Mouse (Mus musculus): Measurements from ENCODE around the gene Brip1. TPM values are rescaled to one million over a fixed set of nuclear protein-coding genes. Genes with fewer than 3 reads are reported as not detected.

Gene Brip1
- polyA plus RNA-seq, 1 experiment from 2014 or later = 1.5 TPM

DNA sequence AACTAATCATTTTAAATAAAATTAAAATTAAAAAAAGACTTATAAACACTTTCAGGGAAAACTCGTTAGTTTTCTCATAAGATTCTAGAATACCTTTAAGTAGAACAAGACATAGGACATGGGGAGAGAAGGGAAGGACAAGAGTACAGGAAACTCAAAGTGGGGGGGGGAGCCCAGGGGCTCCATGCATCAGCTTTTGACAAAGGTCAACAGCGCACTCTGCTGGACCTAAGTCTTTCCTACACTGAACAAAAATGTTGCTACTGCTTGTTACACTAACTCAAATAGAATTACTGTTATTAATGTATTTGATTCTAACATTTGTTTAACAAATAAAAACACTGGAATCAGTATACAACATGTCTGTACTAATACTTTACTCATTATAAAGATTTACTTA, 26.8 kb downstream of the Brip1 start:
- Histone ChIP-seq H3K27ac (no peak overlapping the region), H3K79me2 (ENCODE audit: inconsistent target) (no peaks in the 10 kb centered on the region), H3K4me3 (ENCODE audit: inconsistent target) (no peak overlapping the region), H3K36me3 (ENCODE audit: inconsistent target) (no peaks in the 10 kb centered on the region)
- WGBS (ENCODE audit: missing documents) = 90% methylated on average over 2 of the region's 2 CpGs

DNA sequence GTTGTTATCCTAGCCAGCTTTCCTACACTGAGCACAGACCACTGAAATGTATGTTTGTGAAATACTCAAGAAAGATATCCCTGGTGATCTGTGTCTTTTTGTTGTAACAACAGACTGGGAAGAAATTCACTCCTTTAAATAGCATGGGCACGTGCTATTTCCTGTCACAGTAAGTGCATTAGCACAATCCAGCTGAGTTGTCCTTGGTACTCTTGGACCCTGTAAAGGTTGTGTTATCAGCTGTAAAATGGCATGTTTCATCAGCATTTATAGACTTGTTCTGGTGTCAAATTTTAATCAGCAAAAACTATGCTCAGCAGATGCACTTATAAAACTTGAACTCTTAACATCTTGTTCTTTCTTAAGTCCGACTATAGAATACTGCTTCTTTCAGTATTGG, 30.2 kb downstream of the Brip1 start:
- WGBS (ENCODE audit: missing documents) = 81% methylated on average over 2 of the region's 2 CpGs
- Histone ChIP-seq H3K27ac (no peak overlapping the region), H3K4me3 (ENCODE audit: inconsistent target) (no peak overlapping the region), H3K36me3 (ENCODE audit: inconsistent target) (no peaks in the 10 kb centered on the region), H3K79me2 (ENCODE audit: inconsistent target) (no peaks in the 10 kb centered on the region)

DNA sequence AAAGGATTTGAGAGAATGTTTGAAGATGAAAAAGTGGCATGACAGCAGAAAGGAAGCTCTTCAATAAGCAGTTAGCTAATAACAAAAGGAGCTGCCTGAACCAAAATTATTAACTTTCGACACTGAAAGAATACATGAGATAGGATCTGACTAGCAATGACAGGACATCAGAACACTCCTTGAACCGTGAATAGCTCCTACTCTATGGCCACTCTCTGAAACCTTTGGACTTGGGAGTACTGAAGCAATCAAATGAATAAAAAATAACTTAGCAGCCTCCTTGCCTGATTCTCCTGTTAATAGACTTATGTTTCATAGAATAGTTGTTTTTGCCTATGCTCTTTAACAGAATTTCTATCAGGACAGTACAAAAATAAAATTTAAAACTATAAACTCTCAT, 40.7 kb downstream of the Brip1 start:
- no peak overlapping the region for H3K27ac ChIP-seq
- no peaks in the 10 kb centered on the region for H3K79me2 ChIP-seq (ENCODE audit: inconsistent target)
- H3K4me3 ChIP-seq (ENCODE audit: inconsistent target) = no peak overlapping the region
- H3K36me3 ChIP-seq (ENCODE audit: inconsistent target) = no peaks in the 10 kb centered on the region
- 97% methylated on average over 2 of the region's 2 CpGs for WGBS (ENCODE audit: missing documents)

DNA sequence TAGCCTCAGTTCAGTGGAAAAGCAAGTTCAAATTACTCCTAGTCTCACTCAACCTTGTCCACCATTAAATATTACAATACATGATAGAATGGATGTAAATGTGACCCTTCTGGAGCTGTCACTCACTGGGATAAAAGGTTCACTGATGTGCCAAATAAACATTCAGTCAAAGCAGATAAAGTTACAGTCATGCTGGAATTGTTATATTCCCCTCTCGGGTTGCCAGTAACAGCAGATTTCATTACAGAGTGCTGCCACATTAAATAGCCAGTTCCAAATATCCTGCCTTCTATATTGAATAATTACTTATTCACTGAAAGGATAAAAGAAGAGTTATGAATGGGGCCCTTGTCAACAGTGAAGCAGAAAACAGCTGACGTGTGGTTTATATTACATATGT, 42.0 kb downstream of the Brip1 start:
- Histone ChIP-seq H3K79me2 (ENCODE audit: inconsistent target) (no peaks in the 10 kb centered on the region), H3K4me3 (ENCODE audit: inconsistent target) (no peak overlapping the region), H3K27ac (no peak overlapping the region), H3K36me3 (ENCODE audit: inconsistent target) (no peaks in the 10 kb centered on the region)
- WGBS (ENCODE audit: missing documents) = 68% methylated on average over 2 of the region's 2 CpGs

DNA sequence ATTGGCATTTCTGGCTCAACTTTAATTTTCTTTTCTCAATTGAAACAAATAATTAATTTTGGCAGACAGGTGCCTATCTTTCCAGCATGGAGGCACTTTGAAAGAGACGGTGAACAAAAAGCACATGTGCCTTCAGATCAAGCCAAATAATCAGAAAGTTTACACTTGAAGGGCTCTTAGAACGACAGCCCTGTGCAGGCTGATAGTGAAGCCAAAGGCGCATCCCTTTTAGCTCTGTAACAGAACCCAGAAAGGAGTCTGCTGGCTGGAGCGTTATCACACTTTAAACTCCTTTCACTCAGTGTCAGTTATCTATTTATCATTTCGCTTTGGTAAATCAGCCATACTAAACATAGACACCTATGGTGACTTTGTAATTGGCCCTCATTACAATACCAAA, 45.4 kb downstream of the Brip1 start:
- no peak overlapping the region for H3K27ac ChIP-seq
- no peak overlapping the region for H3K4me3 ChIP-seq (ENCODE audit: inconsistent target)
- H3K79me2 ChIP-seq (ENCODE audit: inconsistent target) = no peaks in the 10 kb centered on the region
- WGBS (ENCODE audit: missing documents) = 98% methylated on average over 5 of the region's 5 CpGs
- H3K36me3 ChIP-seq (ENCODE audit: inconsistent target) = no peaks in the 10 kb centered on the region

DNA sequence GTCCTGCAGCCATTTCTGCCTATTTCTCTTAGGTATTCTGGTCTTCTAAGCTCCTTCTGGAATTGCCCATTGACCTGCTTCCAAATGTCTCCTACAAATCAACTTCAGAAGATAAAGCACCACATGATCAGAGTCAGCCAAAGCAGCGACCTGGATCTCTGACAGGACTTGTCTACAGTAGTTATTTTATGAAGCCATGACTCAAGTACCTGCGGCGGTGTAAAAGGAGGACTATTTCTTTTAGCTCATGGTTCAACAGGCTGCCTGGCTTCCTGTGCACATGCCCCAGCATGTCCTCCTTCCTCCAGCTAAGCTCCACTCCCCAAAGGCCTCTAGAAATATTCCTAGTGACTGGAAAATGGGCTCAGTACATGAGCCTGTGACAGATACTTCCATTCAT, 69.7 kb downstream of the Brip1 start:
- no peaks in the 10 kb centered on the region for H3K79me2 ChIP-seq (ENCODE audit: inconsistent target)
- H3K36me3 ChIP-seq (ENCODE audit: inconsistent target) = no peaks in the 10 kb centered on the region
- H3K27ac ChIP-seq = no peak overlapping the region
- WGBS (ENCODE audit: missing documents) = 97% methylated on average over 3 of the region's 3 CpGs
- H3K4me3 ChIP-seq (ENCODE audit: inconsistent target) = no peak overlapping the region

DNA sequence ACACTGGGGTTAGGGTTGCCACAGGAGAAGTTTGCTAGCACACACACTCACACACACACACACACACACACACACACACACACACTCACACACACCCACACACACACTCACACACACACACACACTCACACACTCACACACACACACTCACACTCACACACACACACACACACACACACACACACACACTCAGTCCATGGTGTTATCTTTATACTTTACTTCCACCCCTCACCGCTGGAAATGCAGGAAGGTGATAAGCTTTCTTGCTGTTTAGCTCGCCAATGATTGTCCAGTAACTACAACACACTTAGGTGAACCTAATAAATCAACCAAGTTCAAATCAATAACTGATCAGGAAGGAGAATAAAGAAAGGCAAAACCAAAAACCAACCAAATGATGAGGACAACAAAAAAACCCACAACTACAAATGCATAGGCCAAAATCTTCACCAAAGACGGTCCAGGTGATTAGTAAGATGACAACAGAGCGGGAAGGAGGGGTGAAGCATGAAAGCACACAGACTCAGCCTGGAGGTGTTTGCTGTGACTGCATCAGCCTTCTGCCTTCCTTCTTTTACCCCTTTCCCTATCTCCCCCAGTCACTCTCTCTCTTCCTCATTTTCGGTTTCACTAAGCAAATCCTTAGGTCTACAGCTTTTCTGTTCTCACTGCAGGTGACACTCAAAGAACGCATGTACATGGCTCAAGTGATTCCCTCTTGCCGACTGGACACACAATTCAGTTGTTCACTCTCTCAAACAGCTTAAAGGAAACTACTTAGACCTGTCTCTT, 83.7 kb downstream of the Brip1 start:
- Histone ChIP-seq H3K4me3 (ENCODE audit: inconsistent target) (no peak overlapping the region), H3K36me3 (ENCODE audit: inconsistent target) (no peaks in the 10 kb centered on the region), H3K79me2 (ENCODE audit: inconsistent target) (no peaks in the 10 kb centered on the region), H3K27ac (no peak overlapping the region)
- WGBS (ENCODE audit: missing documents) = 30% methylated on average over 7 of the region's 7 CpGs

DNA sequence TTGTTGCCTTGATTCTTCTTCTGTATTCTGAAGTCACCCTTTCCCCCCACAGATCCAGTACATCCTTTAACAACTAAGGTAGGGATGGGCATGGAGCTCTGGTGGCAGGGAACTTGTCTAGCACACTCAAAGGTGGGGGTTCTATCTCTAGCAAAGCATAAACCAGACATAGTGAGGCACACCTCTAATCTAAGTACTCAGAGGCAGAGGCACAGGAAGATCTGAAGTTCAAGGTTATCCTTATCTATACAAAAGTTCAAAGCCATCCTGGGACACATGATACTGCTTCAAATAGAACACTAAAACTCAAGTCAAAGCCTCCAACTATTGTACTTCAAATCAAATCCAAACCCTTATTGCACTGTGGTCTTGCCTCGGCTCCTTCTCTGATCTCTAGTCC, 85.0 kb downstream of the Brip1 start:
- H3K79me2 ChIP-seq (ENCODE audit: inconsistent target) = no peaks in the 10 kb centered on the region
- H3K27ac ChIP-seq = no peak overlapping the region
- no peak overlapping the region for H3K4me3 ChIP-seq (ENCODE audit: inconsistent target)
- WGBS (ENCODE audit: missing documents) = 100% methylated on average over 1 of the region's 1 CpGs
- no peaks in the 10 kb centered on the region for H3K36me3 ChIP-seq (ENCODE audit: inconsistent target)

DNA sequence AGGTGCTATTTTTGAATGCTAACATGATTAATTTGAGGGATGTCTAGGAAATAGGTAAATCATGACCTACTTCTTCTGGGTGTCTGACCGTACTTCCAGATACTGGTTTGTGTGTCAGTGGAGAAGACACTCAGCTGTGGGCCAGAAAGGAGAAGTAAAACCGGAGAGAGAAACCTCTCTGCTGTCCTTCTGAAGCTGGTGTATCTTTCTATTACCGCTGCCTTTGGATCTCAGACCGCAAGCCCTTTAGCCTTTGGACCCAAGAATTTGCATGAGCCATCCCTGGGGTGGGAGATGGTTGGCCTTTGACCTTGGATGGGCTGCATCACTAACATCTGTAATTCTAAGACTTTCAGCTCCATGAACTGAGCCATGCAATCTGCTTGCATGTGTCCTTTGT, 93.7 kb downstream of the Brip1 start:
- WGBS (ENCODE audit: missing documents) = 52% methylated on average over 4 of the region's 4 CpGs
- H3K79me2 ChIP-seq (ENCODE audit: inconsistent target) = no peaks in the 10 kb centered on the region

DNA sequence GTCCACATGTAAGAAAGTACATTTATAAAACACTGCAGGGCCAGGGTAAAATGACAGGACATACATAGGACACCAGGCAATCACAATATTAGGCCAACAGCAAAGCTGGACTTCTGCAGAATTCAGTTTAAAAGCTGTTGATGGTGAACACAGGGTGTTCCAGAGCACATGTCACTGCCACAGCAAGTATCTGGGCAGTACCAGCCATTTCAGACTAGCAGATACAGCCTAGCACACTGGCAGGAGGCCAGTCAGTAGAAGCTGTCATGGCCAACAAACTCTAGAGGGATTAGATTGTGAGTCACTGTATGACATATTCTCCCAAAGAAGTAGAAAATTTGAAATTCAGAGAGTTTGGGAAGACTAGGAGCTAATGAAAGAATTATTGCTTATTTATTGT, 94.4 kb downstream of the Brip1 start:
- Histone ChIP-seq H3K79me2 (ENCODE audit: inconsistent target) (no peaks in the 10 kb centered on the region), H3K27ac (no peak overlapping the region), H3K4me3 (ENCODE audit: inconsistent target) (no peak overlapping the region), H3K36me3 (ENCODE audit: inconsistent target) (no peaks in the 10 kb centered on the region)

More for the DNA sequence above, 93.7 kb downstream of the Brip1 start:
- Histone ChIP-seq H3K4me3 (ENCODE audit: inconsistent target) (no peak overlapping the region), H3K36me3 (ENCODE audit: inconsistent target) (no peaks in the 10 kb centered on the region), H3K27ac (no peak overlapping the region)

DNA sequence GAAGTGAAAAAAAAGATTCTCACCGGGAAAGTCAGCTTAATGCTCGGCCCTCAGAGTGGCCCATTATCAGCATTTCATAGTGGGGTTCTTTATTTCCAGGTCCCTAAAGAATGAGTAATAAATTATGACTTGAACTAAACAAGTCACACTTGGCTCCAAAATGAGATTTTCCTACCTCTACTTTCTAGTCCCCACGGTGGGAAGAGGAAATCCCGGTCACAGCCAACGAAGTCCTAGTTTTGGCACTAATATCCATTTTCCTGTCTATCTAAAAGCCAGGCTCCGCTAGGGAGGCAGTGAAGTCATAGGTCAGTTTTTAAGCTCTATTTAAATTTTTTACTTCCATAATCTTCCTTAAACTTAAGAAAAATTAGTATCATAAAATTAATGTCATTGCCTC, 99.8 kb downstream of the Brip1 start:
- no peak overlapping the region for H3K27ac ChIP-seq
- H3K79me2 ChIP-seq (ENCODE audit: inconsistent target) = no peaks in the 10 kb centered on the region
- no peak overlapping the region for H3K4me3 ChIP-seq (ENCODE audit: inconsistent target)
- H3K36me3 ChIP-seq (ENCODE audit: inconsistent target) = no peaks in the 10 kb centered on the region
- 88% methylated on average over 6 of the region's 6 CpGs for WGBS (ENCODE audit: missing documents)

DNA sequence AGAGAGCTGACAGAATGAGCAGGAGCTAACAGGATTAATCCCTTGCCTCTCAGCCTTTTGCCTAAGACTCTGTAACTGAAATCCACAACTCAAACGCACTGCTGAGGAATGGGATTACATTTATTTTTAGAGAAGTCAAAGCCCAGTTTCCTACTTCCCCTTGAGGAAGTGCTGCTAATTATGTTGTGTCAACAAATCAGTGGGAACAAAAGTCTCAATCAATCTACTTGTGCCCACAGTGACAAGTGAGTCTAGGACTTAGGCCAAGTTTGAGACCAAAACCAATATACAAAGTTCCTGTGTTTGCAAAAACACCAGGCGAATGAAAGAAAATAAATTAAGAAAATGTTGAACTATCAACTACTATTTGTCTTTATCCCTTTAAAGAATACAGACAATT, 101.7 kb downstream of the Brip1 start:
- 35% methylated on average over 2 of the region's 2 CpGs for WGBS (ENCODE audit: missing documents)
- Histone ChIP-seq H3K4me3 (ENCODE audit: inconsistent target) (no peak overlapping the region), H3K27ac (no peak overlapping the region), H3K36me3 (ENCODE audit: inconsistent target) (no peaks in the 10 kb centered on the region), H3K79me2 (ENCODE audit: inconsistent target) (no peaks in the 10 kb centered on the region)

DNA sequence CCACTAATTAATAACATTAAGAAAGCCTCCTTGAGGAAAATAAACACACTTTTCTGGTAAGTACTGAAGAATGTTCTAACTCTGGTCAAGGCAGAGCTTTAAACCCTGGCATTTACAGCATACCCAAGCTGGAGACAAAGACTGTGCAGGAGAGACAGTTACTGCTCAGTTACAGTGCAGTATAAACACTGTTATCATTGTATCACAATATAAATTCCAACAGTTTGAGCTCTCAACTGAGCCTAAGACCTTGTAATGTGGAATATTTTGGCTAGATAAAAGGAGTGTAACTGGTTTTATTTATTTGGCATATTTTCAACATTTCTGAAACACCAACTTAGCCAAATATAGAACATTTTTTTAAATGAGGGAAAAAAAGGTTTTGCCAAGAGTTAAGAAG, 112.2 kb downstream of the Brip1 start:
- Histone ChIP-seq H3K27ac (no peak overlapping the region), H3K36me3 (ENCODE audit: inconsistent target) (no peaks in the 10 kb centered on the region), H3K4me3 (ENCODE audit: inconsistent target) (no peak overlapping the region), H3K79me2 (ENCODE audit: inconsistent target) (no peaks in the 10 kb centered on the region)

DNA sequence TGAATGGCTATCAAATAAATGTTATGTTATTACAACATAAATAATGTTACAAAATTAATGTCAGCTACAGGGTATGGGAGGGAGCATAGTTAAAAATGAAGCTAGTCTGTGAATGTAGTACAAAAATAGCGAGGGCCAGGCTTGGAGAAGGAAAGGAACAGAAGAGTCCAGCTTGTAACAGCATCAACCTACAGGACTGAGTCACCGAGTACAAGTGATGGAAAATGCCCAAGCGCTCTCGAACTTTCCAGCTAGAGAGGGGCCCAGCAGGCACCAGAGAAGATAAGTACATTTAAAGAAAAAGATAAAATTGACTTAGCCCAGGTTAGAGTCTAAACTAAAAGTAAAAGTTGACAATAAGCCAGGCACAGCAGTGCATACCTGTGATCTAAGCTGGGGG, 116.5 kb downstream of the Brip1 start:
- WGBS (ENCODE audit: missing documents) = 97% methylated on average over 4 of the region's 4 CpGs
- H3K36me3 ChIP-seq (ENCODE audit: inconsistent target) = no peaks in the 10 kb centered on the region
- no peak overlapping the region for H3K4me3 ChIP-seq (ENCODE audit: inconsistent target)
- no peak overlapping the region for H3K27ac ChIP-seq
- H3K79me2 ChIP-seq (ENCODE audit: inconsistent target) = no peaks in the 10 kb centered on the region

DNA sequence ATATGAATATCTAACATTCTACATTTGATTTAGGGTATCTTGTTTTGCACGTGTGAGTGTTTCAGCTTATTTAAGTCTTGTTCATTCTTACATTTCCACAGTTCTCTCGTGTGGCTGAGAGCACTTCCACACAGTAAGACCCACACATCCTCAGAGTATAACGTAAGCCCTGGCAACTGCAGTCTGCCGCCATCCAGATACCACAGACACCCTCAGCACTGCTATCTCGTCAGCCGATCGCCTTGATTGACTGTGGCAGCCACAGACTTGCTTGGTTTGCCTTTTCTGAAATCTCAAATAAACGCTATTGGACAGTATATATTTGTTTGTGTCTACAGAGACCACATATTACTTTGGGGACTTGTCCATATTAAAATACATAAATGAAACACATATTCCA, 123.0 kb downstream of the Brip1 start:
- Histone ChIP-seq H3K36me3 (ENCODE audit: inconsistent target) (no peaks in the 10 kb centered on the region), H3K4me3 (ENCODE audit: inconsistent target) (no peak overlapping the region)
- 95% methylated on average over 6 of the region's 8 CpGs for WGBS (ENCODE audit: missing documents)

DNA sequence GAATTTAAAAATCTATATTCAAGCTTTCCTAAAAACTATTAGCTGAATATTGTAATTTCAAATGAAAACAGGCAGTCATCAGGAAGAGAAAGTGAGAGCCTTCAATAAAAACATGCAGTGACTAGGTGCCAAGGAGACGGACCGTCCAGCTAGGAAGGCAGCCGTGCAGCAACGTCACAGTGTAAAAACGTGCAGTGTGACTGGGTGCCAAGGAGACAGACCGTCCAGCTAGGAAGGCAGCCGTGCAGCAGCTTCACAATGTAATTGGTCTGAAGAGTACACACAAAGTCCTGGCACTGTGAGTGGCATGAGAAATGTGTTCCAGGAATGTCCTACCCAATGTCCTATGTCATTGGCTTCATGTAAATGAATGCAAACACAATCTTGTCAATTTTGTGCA, 124.0 kb downstream of the Brip1 start:
- Histone ChIP-seq H3K4me3 (ENCODE audit: inconsistent target) (no peak overlapping the region), H3K79me2 (ENCODE audit: inconsistent target) (no peaks in the 10 kb centered on the region), H3K36me3 (ENCODE audit: inconsistent target) (no peaks in the 10 kb centered on the region), H3K27ac (no peak overlapping the region)
- 91% methylated on average over 7 of the region's 7 CpGs for WGBS (ENCODE audit: missing documents)

More for the DNA sequence above, 123.0 kb downstream of the Brip1 start:
- H3K27ac ChIP-seq = no peak overlapping the region
- no peaks in the 10 kb centered on the region for H3K79me2 ChIP-seq (ENCODE audit: inconsistent target)

Data from macrophage (primary cell).